13 mouse cellular contexts compared by ENCODE assay signal in the genomic region with DNA sequence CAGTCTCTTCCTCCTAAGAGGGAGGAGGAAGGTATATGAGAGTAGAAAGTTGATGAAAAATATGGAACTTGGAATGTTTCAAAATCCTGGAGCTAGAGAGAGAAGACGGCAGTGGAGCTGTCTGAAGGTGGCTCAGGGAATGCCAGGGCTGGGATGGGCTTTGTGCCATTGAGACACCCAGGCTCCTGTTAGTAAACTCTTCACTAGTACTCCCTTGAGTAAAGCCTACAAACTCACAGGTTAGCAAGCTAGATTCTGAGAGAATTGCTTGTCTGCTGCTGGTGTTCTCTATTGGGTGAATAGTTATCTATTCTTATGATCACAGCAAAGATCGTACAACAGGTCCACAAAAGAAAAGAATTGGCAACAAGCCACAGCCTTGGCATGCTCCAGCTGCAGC.
A peak's percentile ranks its signal among the peaks of the same experiment; 100 is the strongest.
DNase-seq lines count a peak whose midpoint lies in the region.
"Had no signal": no experiment of that assay in that cellular context is flagged by ENCODE, and none has a peak within 500 bp of the region (broad histone marks: within the 10 kb centered on the region; RNA-seq: fewer than 3 reads in every experiment).

No protein-coding gene starts in this region.

- intact Hi-C loops in heart, postnatal 10 days (cut with DNase I), result no loop called here
- intact Hi-C loops in left cerebral cortex, postnatal 4 days (cut with DNase I), result no loop called here
- intact Hi-C loops in left cerebral cortex, postnatal 36 days (cut with DNase I), result loop anchor here (10.0 kb wide), 1 partner anchor 254 kb away; a partner anchor contains a TSS

- DNase-seq in cerebellum, postnatal 10 days, result peak; percentile 12 to 32
- no peak for DNase-seq in cerebellum, adult 18-20 months
- DNase-seq in heart, adult 11 months, result peak; percentile 64
- no peak for DNase-seq in heart, postnatal 10 days
- peak; percentile 4 for DNase-seq in left cerebral cortex, postnatal 4 days
- no peak for DNase-seq in left cerebral cortex, postnatal 36 days (ENCODE audit: low spot score in 2 of 2)
- no peak for DNase-seq in kidney, postnatal 4 days
- DNase-seq: adrenal gland, postnatal 25 days; cerebellum, adult 11 months; cerebellum, adult 9-11 months; gastrocnemius, postnatal 36 days; heart, adult 18-20 months; heart, postnatal 14 days had no signal

Comparison
In these comparisons a context has a peak if more than half of its experiments do, and no peak if none do; other contexts are left out.
1. DNase-seq: peak in cerebellum, postnatal 10 days (2 of 2), heart, adult 11 months (single experiment) and left cerebral cortex, postnatal 4 days (single experiment); none in cerebellum, adult 18-20 months (0 of 2), heart, postnatal 10 days (0 of 2), left cerebral cortex, postnatal 36 days (0 of 2) and kidney, postnatal 4 days (0 of 2).